Mouse (Mus musculus): ENCODE data around the gene Cog4.

GRCm38 (mm10) chr8:110844941-110845340 lies 1.5 kb upstream of the Cog4 start:
- TF ChIP-seq GATA1 (IDR thresholded peaks at IDR 0.05; ENCODE audit: borderline replicate concordance, low read length) = no peak
- no peak for TF ChIP-seq FLI1 (IDR thresholded peaks at IDR 0.05; ENCODE audit: low read length)

All from megakaryocyte, embryonic 14.5 days (primary cell).